Mouse (Mus musculus) kidney, adult 2 months (tissue): ENCODE results near the gene Capza2.

ENCODE experiments used
- CTCF ChIP-seq: fragments of 200-500 bp; conservative IDR thresholded peaks from 2 replicates; pipeline ENCODE4 v1.5.1; 2011; ENCODE audit warnings: low read depth, mild to moderate bottlenecking, control low read depth, low read length, moderate library complexity, mixed read lengths; ENCODE audit not compliant: insufficient read depth, insufficient read length
- POLR2A ChIP-seq: fragments of 200-500 bp; IDR thresholded peaks from one replicate; pipeline ENCODE4 v1.6.1; 2011; ENCODE audit warnings: low read depth, low read length, control low read depth

- no peak for TF ChIP-seq CTCF
- no peak for TF ChIP-seq POLR2A
Measured at GRCm38 (mm10) chr6:17692647-17693046, 56.6 kb downstream of the Capza2 start, which contains the start of gene St7.
